Mouse (Mus musculus) erythroblast, embryonic 14.5 days (primary cell): ENCODE measurements around the gene Wdr38. TPM values are rescaled to one million over a fixed set of nuclear protein-coding genes. Genes with fewer than 3 reads are reported as not detected.
A peak's percentile ranks its signal among the peaks of the same experiment; 100 is the strongest.
"Not testable (repeated sequence)": the region's sequence is repeated elsewhere in the genome, so short reads cannot be mapped to it uniquely, and the experiment has no call there.

Experiments used
- H3K27me3 ChIP-seq: 2 replicates; pipeline ENCODE4 v1.6.1; 2012; ENCODE audit warnings: inconsistent platforms; ENCODE audit not compliant: control insufficient read depth
- H3K36me3 ChIP-seq: 2 replicates; pipeline ENCODE4 v1.6.1; 2012; ENCODE audit warnings: mild to moderate bottlenecking, inconsistent platforms; ENCODE audit not compliant: control insufficient read depth
- H3K4me1 ChIP-seq: 2 replicates; pipeline ENCODE4 v1.6.1; 2012; ENCODE audit warnings: inconsistent platforms; ENCODE audit not compliant: control insufficient read depth
- H3K4me3 ChIP-seq: replicated peaks from 2 replicates; pipeline ENCODE3; 2012; ENCODE audit warnings: moderate library complexity, mild to moderate bottlenecking, inconsistent platforms
- H3K9me3 ChIP-seq: 2 replicates; pipeline ENCODE4 v1.6.1; 2012; ENCODE audit warnings: low read length, inconsistent platforms, mixed read lengths; ENCODE audit not compliant: control insufficient read depth
- GATA1 ChIP-seq: IDR thresholded peaks from 2 replicates; pipeline ENCODE4 v1.6.1; 2012; ENCODE audit warnings: low read length, inconsistent platforms, mixed read lengths
- TAL1 ChIP-seq: IDR thresholded peaks from 3 replicates; pipeline ENCODE4 v1.6.1; 2012; ENCODE audit warnings: low read length, inconsistent platforms, mixed read lengths
- polyA plus RNA-seq: library from polyadenylated mRNA; stranded (reverse); fragments of >175 nt; gene quantifications from 2 replicates; pipeline ENCODE4 v1.2.3, GENCODE M21; 2012

Wdr38 gene
- polyA plus RNA-seq, 1 experiment = not detected

DNA sequence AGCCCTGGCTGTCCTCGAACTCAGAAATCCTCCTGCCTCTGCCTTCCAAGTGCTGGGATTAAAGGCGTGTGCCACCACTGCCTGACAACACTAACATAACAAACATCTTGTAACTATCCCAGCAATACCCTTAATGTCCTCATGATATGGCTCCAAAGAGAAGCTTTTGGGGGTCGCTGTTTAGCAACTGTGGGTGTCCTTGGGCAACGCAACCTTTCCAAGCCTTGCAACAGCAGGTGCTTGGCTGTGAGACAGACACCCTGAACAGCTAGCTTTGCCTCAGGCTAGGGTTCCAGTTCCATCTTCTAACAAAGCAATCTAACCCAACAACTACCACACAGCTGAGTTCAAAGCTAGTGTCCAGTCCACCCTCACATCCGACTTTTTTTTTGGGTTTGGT is 6.2 kb downstream of the Wdr38 start:
- TF ChIP-seq TAL1 (no peak), GATA1 (no peak)
- Histone ChIP-seq H3K4me3 (peak overlapping the region; percentile 93), H3K9me3 (no peaks in the 10 kb centered on the region), H3K36me3 (peaks cover 54% of the 10 kb centered on the region), H3K27me3 (no peaks in the 10 kb centered on the region), H3K4me1 (peaks cover 73% of the 10 kb centered on the region)

DNA sequence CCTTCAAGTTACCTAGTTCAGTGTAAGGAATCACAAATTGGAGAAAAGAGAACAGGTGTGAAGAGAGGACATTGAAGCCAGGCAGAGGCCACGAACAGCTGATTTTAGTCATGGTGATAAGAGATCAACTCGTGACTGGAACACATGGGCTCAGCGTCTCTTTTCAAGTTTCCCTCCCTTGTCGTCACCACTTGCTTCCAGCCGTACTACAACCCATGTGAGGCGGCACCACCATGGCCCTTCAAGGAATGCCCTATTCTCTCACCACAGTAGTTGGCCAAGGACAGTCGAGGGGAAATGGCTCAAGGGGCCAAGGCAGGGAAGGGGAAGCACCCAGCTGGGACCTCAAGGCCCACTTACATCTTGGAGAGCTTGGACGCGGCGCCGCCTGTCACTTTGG is 7.1 kb downstream of the Wdr38 start:
- H3K36me3 ChIP-seq = peaks cover 51% of the 10 kb centered on the region
- TF ChIP-seq GATA1 = no peak
- TF ChIP-seq TAL1 = no peak
- no peaks in the 10 kb centered on the region for H3K9me3 ChIP-seq
- H3K27me3 ChIP-seq = no peaks in the 10 kb centered on the region
- H3K4me3 ChIP-seq = peak overlapping the region; percentile 93
- peaks cover 76% of the 10 kb centered on the region for H3K4me1 ChIP-seq

DNA sequence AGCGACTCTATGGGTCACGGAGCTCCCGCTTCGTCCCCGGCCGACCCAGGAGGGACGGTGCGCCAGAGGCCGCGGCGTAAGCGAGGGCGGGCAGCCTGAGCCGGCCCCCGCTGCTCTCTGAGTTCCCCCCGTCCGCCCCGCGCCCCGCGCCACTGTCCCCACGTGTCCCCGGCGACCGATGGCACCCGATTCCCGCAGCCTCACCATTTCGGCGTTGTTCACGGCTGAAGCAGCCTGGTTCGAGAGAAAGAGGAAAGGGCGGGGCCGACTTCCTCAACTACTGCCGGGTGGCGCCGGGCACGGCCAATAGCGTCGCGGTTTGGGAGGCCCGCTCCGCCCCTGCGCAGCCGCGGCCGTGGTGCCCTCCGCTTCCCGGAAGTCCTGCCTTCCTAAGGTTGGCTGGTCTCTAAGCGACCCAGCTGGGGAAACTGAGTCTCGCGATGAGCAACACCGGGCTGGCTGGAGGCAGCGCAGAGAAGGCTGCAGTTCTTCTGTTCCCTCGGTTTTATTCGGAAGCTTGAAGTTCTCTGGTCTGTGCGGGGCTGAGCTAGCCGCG is 7.7 kb downstream of the Wdr38 start, which contains the start of gene Arpc5l:
Arpc5l (plus strand) TSS at position 469 of the 556 bp plus-strand sequence.
- TF ChIP-seq GATA1 (no peak), TAL1 (no peak)
- H3K36me3 ChIP-seq = peaks cover 48% of the 10 kb centered on the region

DNA sequence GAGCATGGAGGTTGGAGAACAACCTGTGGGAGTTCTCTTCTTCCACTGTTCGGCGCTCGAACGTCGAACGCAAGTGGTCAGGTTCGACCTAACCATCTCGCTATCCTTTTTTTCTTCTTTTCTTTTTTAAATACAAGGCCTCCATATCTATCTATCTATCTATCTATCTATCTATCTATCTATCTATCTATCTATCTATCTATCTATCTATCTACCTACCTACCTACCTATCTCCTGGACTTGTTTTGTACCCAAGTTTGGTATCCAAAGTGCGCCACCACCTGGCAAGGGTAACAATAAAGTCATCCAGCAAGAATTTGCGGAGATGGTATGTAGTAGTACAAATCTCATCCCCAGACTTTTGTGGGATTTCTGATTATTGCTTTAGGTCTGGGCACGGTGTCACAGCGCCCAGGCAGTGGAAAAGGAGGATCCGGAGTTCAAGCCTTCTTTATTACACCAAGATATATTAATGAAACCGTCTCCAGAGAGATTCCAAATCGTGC is 8.4 kb downstream of the Wdr38 start, which contains the start of gene Rpl35:
Rpl35 (minus strand) TSS at position 51 of the 506 bp plus-strand sequence.
- Histone ChIP-seq H3K27me3 (no peaks in the 10 kb centered on the region), H3K4me1 (peaks cover 75% of the 10 kb centered on the region), H3K4me3 (peak within 1 kb of the TSS; percentile 93), H3K9me3 (no peaks in the 10 kb centered on the region), H3K36me3 (peaks cover 46% of the 10 kb centered on the region)
- no peak for TF ChIP-seq GATA1
- no peak for TF ChIP-seq TAL1

More for the DNA sequence above, 7.7 kb downstream of the Wdr38 start, which contains the start of gene Arpc5l:
- Histone ChIP-seq H3K27me3 (no peaks in the 10 kb centered on the region), H3K4me1 (peaks cover 76% of the 10 kb centered on the region), H3K4me3 (peak within 1 kb of the TSS; percentile 93), H3K9me3 (no peaks in the 10 kb centered on the region)

DNA sequence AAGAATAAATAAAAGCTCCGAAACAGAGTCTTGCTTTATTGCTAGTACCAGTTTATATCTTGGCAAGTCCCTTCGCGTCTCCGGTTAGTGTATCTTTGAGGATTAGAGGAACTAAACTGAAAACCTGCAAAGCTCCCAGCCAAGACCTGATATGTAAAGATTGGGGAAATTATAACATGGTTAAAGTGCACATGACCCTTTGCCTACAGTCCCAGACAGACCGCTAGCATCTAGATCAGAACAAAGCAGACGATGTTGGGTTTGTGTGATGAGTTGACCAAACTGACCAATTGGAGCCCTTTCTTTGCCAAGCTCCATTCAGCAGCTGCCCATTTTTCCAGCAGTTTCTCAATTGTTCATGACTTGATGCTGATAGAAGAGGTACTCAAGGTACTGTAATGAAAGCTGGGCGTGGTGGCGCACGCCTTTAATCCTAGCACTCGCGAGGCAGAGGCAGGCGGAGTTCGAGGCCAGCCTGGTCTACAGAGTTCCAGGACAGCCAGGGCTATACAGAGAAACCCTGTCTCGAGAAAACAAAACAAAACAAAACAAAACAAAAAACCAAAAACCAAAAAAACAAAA is 9.0 kb downstream of the Wdr38 start:
- Histone ChIP-seq H3K4me3 (peak overlapping the region; percentile 93), H3K4me1 (peaks cover 77% of the 10 kb centered on the region), H3K9me3 (no peaks in the 10 kb centered on the region), H3K27me3 (no peaks in the 10 kb centered on the region), H3K36me3 (peaks cover 46% of the 10 kb centered on the region)
- TF ChIP-seq TAL1 = no peak
- TF ChIP-seq GATA1 = no peak

DNA sequence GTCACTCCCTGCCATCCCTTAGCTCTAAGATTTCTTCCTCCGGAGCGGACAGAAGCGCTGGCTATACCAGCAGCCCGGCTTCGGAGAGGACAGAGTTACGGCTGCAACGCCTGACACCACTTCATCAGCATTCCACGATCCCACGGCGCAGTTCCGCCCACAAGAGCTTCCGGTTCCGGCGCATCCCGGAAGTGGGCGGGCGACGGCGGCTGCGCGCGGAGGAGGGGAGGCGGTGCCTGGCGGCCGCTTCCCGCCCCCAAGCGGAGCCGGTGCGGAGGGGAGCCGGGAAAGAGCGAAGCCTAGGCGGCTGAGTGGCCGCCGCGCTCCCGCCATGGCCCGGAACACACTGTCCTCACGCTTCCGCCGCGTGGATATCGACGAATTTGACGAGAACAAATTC is 10.6 kb downstream of the Wdr38 start:
- H3K9me3 ChIP-seq = no peaks in the 10 kb centered on the region
- H3K36me3 ChIP-seq = peaks cover 46% of the 10 kb centered on the region
- peak overlapping the region; percentile 99 for H3K4me3 ChIP-seq
- TF ChIP-seq GATA1 (no peak), TAL1 (no peak)
- peaks cover 78% of the 10 kb centered on the region for H3K4me1 ChIP-seq
- no peaks in the 10 kb centered on the region for H3K27me3 ChIP-seq

DNA sequence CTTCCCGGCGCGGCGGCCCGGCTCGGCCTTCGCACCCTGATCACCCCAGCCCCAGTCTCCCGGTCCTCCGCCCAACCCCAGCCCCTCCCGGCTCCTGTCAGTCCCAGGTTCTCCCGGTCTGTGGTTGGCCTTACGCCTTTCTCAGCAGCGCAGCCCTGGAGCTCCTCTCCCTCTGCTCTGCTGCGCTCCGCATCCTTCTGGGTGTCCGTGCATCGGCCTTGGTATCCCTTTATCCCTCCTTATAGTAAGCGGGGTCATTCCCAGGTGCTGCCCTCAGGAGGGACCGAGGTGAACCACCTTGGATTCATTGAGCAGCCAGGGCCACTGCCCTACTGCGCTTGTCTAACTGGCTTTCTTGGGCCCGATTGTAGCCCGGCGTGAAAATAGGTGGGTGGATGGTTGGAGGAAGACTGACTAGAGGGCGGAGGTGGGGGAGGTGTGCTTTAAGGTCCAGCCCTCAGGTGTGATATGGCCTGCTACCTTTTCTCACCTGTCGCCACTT is 11.1 kb downstream of the Wdr38 start:
- H3K4me3 ChIP-seq = peak overlapping the region; percentile 99
- no peaks in the 10 kb centered on the region for H3K9me3 ChIP-seq
- TF ChIP-seq TAL1 (no peak), GATA1 (no peak)
- H3K27me3 ChIP-seq = no peaks in the 10 kb centered on the region
- peaks cover 46% of the 10 kb centered on the region for H3K36me3 ChIP-seq
- peaks cover 77% of the 10 kb centered on the region for H3K4me1 ChIP-seq

DNA sequence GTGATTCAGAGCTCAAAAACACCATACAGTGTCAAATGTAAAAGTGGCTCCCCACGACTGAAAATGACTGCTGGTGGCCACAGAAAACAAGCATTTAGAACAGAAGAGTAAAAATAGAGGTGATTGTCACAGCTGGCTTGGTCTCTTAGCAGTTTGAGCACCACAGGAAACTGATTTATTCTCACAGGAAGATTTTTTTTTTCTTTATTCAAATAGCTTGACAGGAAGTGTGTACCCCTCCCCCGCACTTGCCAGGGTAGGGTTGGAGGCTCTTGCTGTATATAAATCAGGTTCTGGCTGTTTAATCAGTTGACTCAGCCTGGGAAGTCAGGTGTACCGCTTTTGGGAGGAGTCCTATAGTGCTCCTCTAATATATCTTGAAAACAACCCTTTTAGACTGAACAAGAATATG is 11.7 kb downstream of the Wdr38 start:
- no peaks in the 10 kb centered on the region for H3K9me3 ChIP-seq
- TF ChIP-seq GATA1 (no peak), TAL1 (no peak)
- H3K36me3 ChIP-seq = peaks cover 46% of the 10 kb centered on the region
- peak overlapping the region; percentile 99 for H3K4me3 ChIP-seq
- H3K27me3 ChIP-seq = no peaks in the 10 kb centered on the region
- H3K4me1 ChIP-seq = peaks cover 71% of the 10 kb centered on the region

DNA sequence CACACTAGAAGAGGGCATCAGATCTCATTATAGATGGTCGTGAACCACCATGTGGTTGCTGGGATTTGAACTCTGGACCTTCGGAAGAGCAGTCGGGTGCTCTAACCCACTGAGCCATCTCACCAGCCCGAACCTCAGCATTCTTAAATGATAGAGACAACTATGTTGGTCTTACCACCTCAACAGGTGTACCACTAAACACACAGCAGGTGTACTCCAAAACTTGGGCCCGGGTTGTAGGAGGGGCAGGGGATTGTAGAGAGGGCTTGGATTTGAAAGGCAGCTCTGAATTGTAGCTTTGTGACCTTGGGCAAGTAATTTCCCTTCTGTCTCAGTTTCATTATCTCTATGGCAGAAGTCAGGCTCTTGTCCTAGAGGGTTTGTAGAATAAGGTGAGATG is 12.9 kb downstream of the Wdr38 start:
- H3K4me3 ChIP-seq, H3K9me3 ChIP-seq, H3K27me3 ChIP-seq: not testable (repeated sequence)
- Histone ChIP-seq H3K4me1 (peaks cover 63% of the 10 kb centered on the region), H3K36me3 (peaks cover 53% of the 10 kb centered on the region)

DNA sequence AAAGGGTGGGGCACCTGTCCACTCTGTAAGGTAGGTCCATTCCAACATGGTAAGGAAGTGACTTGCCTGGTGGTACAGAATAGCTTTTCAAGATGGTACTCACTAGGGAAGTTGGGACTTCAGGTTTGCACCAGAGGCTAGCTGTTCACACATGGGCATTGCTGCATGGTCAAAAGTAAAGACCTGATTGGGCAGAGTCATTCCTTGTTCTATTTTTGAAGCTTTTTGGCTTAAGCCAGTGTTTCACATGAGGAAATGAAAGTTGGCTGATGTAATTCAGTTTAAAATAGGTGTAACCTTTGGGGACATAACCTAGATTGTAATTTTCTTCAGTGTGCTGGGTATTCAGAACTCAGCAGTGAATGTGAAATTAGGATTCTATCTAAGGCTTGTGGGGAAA is 14.0 kb downstream of the Wdr38 start:
- no peak for TF ChIP-seq TAL1
- TF ChIP-seq GATA1 = no peak
- no peak overlapping the region for H3K4me3 ChIP-seq
- H3K4me1 ChIP-seq = peaks cover 54% of the 10 kb centered on the region
- no peaks in the 10 kb centered on the region for H3K9me3 ChIP-seq
- H3K27me3 ChIP-seq = no peaks in the 10 kb centered on the region
- H3K36me3 ChIP-seq = peaks cover 64% of the 10 kb centered on the region
